In genomic region chr8:83178228-83178742, GRCm38 (mm10) we compare ENCODE assay signal across 10 mouse cellular contexts. TPM values are rescaled to one million over a fixed set of nuclear protein-coding genes. Genes with fewer than 3 reads are reported as not detected.
A peak's percentile ranks its signal among the peaks of the same experiment; 100 is the strongest.
DNase-seq lines count a peak whose midpoint lies in the region; ATAC-seq and TF ChIP-seq lines count a peak whose summit lies in the region.
"Had no signal": no experiment of that assay in that cellular context is flagged by ENCODE, and none has a peak within 500 bp of the region (broad histone marks: within the 10 kb centered on the region; RNA-seq: fewer than 3 reads in every experiment).

No protein-coding gene starts in this region.

- WGBS in embryonic facial prominence, embryonic 12.5 days, result 12% methylated on average over 9 of the region's 9 CpGs
- 6% methylated on average over 9 of the region's 9 CpGs for WGBS in intestine, postnatal 0 days

- no peaks in the 10 kb centered on the region for H3K9me3 ChIP-seq in embryonic facial prominence, embryonic 12.5 days
- H3K9me3 ChIP-seq in intestine, postnatal 0 days (ENCODE audit: control insufficient read depth), result no peaks in the 10 kb centered on the region
- H3K9me3 ChIP-seq: hindbrain, embryonic 15.5 days had no signal

- no peak overlapping the region for H3K9ac ChIP-seq in embryonic facial prominence, embryonic 12.5 days
- no peak overlapping the region for H3K9ac ChIP-seq in intestine, postnatal 0 days (ENCODE audit: low read depth, low read length)
- H3K9ac ChIP-seq: hindbrain, embryonic 15.5 days had no signal

- H3K27me3 ChIP-seq in embryonic facial prominence, embryonic 12.5 days, result no peaks in the 10 kb centered on the region
- no peaks in the 10 kb centered on the region for H3K27me3 ChIP-seq in intestine, postnatal 0 days (replicated peaks; ENCODE audit: control insufficient read depth, insufficient read depth, low read length)
- H3K27me3 ChIP-seq: hindbrain, embryonic 15.5 days; Patski had no signal

- no peaks in the 10 kb centered on the region for H3K36me3 ChIP-seq in embryonic facial prominence, embryonic 12.5 days
- no peaks in the 10 kb centered on the region for H3K36me3 ChIP-seq in intestine, postnatal 0 days (ENCODE audit: control insufficient read depth, insufficient read depth)
- H3K36me3 ChIP-seq: hindbrain, embryonic 15.5 days had no signal

- H3K4me1 ChIP-seq in embryonic facial prominence, embryonic 12.5 days, result peaks cover 10% of the 10 kb centered on the region
- H3K4me1 ChIP-seq in intestine, postnatal 0 days (replicated peaks; ENCODE audit: control insufficient read depth, insufficient read depth, low read length), result peaks cover 5% of the 10 kb centered on the region; the same call in 1 of the 2 replicates

- H3K4me2 ChIP-seq in embryonic facial prominence, embryonic 12.5 days (replicated peaks), result no peak overlapping the region; the same call in 1 of the 2 replicates
- H3K4me2 ChIP-seq in intestine, postnatal 0 days (replicated peaks; ENCODE audit: low read depth), result peak overlapping the region; percentile 38
- H3K4me2 ChIP-seq: hindbrain, embryonic 15.5 days had no signal

- no peak for DNase-seq in layer of hippocampus, adult 2 months (ENCODE audit: low spot score in 2 of 2)
- DNase-seq in layer of hippocampus, postnatal 14 days (ENCODE audit: low spot score in 2 of 2), result no peak
- no peak for DNase-seq in layer of hippocampus, adult 9-11 months
- DNase-seq in right cerebral cortex, postnatal 14 days, result no peak
- no peak for DNase-seq in cerebellum, postnatal 14 days

- no peak overlapping the region for H3K27ac ChIP-seq in layer of hippocampus, adult 2 months
- peak overlapping the region; percentile 37; the same call in 1 of the 2 replicates for H3K27ac ChIP-seq in embryonic facial prominence, embryonic 12.5 days
- H3K27ac ChIP-seq in intestine, postnatal 0 days (ENCODE audit: low read depth, low read length), result peak overlapping the region; percentile 62
- H3K27ac ChIP-seq: hindbrain, embryonic 15.5 days had no signal

- no peak overlapping the region for H3K4me3 ChIP-seq in layer of hippocampus, adult 2 months
- H3K4me3 ChIP-seq in embryonic facial prominence, embryonic 12.5 days, result no peak overlapping the region
- no peak overlapping the region for H3K4me3 ChIP-seq in intestine, postnatal 0 days (ENCODE audit: low read depth, low read length)
- H3K4me3 ChIP-seq: hindbrain, embryonic 15.5 days had no signal

- peak; percentile 37 for TF ChIP-seq CTCF in layer of hippocampus, adult 2 months (conservative IDR thresholded peaks at IDR 0.05)
- peak; percentile 66 for TF ChIP-seq CTCF in intestine, postnatal 0 days (IDR thresholded peaks at IDR 0.05; ENCODE audit: low read depth)

- no peak for ATAC-seq in embryonic facial prominence, embryonic 12.5 days (ENCODE audit: insufficient number of reproducible peaks, insufficient read depth, low FRiP score, low TSS enrichment)
- peak; percentile 83 for ATAC-seq in intestine, postnatal 0 days
- peak; percentile 63 for ATAC-seq in megakaryocyte, adult 5-6 weeks (ENCODE audit: poor library complexity, severe bottlenecking)
- ATAC-seq: Patski had no signal

RNA-seq across cellular contexts. Expression of gene Gm10645, which starts 12.3 kb away (rescaled TPM):
- total RNA-seq in layer of hippocampus, adult 2 months (2021), result 1 to 10 TPM; 1.1 to 1.4 TPM
- total RNA-seq in layer of hippocampus, postnatal 14 days (2021), result 1 to 10 TPM; 1.2 to 1.3 TPM
- polyA plus RNA-seq in embryonic facial prominence, embryonic 12.5 days (2016; fragmentation: Nextera tagmentation; extraction: Ambion mirVana), result 2.5 and 3.6 TPM in 2 replicates
- polyA plus RNA-seq in intestine, postnatal 0 days (2015; fragmentation: Nextera tagmentation; extraction: Ambion mirVana), result 0.77 and 1.5 TPM in 2 replicates
- total RNA-seq in megakaryocyte, adult 5-6 weeks (2015), result 0.29 and 0.89 TPM in 2 replicates
- 0.51 TPM in 1 of 2 replicates, not detected in the other for total RNA-seq in megakaryocyte, adult 5-6 weeks (2017)

RNA-seq across cellular contexts. Expression of gene Tbc1d9, which starts 13.1 kb away (rescaled TPM):
- total RNA-seq in layer of hippocampus, adult 2 months (2021), result 10 to 100 TPM; 64.3 to 65.7 TPM
- 10 to 100 TPM; 81.2 to 87.7 TPM for total RNA-seq in layer of hippocampus, postnatal 14 days (2021)
- 4.0 and 4.6 TPM in 2 replicates for polyA plus RNA-seq in embryonic facial prominence, embryonic 12.5 days (2016; fragmentation: Nextera tagmentation; extraction: Ambion mirVana)
- 1.7 TPM in 2 replicates for polyA plus RNA-seq in intestine, postnatal 0 days (2015; fragmentation: Nextera tagmentation; extraction: Ambion mirVana)
- 6.5 and 9.3 TPM in 2 replicates for total RNA-seq in megakaryocyte, adult 5-6 weeks (2015)
- total RNA-seq in megakaryocyte, adult 5-6 weeks (2017), result 13.4 and 18.6 TPM in 2 replicates
